Mouse (Mus musculus): ENCODE measurements around the gene Bcl2l10. TPM values are rescaled to one million over a fixed set of nuclear protein-coding genes. Genes with fewer than 3 reads are reported as not detected.

Bcl2l10 gene
- polyA plus RNA-seq, 1 experiment from 2014 or later: not detected

DNA sequence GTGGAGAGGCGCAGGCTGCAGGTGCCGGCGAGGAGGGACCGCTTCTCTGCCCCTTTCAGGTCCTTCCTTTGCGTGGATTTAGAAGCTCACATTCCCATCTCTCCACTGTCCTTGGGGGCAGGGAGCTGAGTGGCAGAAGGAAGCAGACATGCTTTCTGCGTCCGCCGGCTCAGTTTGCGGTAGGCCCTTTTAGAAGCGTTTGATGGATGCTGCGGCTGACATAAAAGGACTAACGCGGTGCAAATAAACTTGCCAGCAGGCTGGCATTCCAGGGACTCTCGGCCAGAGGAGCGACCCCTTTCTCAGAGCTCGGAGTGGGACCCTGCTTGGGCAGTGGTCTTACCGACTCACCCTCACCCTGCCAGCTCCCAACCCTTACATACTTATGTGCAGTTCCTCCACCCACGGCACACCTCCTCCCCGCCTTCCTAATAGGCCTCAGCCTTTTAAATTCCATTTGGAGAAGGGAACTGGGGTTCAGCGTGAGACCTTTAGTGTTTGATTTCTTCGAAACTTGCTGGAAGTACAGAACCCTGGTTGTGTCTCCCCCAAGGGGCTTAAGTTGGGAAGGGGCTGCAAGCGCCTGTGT lies 32.9 kb upstream of the Bcl2l10 start:
- Histone ChIP-seq H3K9ac (peak overlapping the region; percentile 60), H3K9me3 (no peaks in the 10 kb centered on the region), H3K27me3 (no peaks in the 10 kb centered on the region), H3K4me3 (peak overlapping the region; percentile 73), H3K36me3 (no peaks in the 10 kb centered on the region), H3K4me2 (peak overlapping the region; percentile 89), H3K27ac (peak overlapping the region; percentile 75), H3K4me1 (peaks cover 26% of the 10 kb centered on the region)
- no peak for ATAC-seq (ENCODE audit: insufficient number of reproducible peaks, low FRiP score, low TSS enrichment, low read depth)
- WGBS: 2% methylated on average over 22 of the region's 22 CpGs

GRCm38 (mm10) chr9:75315238-75315637 lies 32.3 kb upstream of the Bcl2l10 start:
- Histone ChIP-seq H3K4me3 (peak overlapping the region; percentile 73), H3K9ac (no peak overlapping the region), H3K27me3 (no peaks in the 10 kb centered on the region), H3K36me3 (no peaks in the 10 kb centered on the region), H3K4me1 (peaks cover 26% of the 10 kb centered on the region), H3K9me3 (no peaks in the 10 kb centered on the region), H3K27ac (no peak overlapping the region), H3K4me2 (peak overlapping the region; percentile 89)
- 71% methylated on average over 3 of the region's 3 CpGs for WGBS
- no peak for ATAC-seq (ENCODE audit: insufficient number of reproducible peaks, low FRiP score, low TSS enrichment, low read depth)

GRCm38 (mm10) chr9:75316771-75317170 lies 30.8 kb upstream of the Bcl2l10 start:
- Histone ChIP-seq H3K36me3 (no peaks in the 10 kb centered on the region), H3K27me3 (no peaks in the 10 kb centered on the region), H3K9me3 (no peaks in the 10 kb centered on the region), H3K4me1 (peaks cover 26% of the 10 kb centered on the region), H3K4me2 (no peak overlapping the region), H3K27ac (no peak overlapping the region), H3K9ac (no peak overlapping the region), H3K4me3 (no peak overlapping the region)
- no peak for ATAC-seq (ENCODE audit: insufficient number of reproducible peaks, low FRiP score, low TSS enrichment, low read depth)
- WGBS: 76% methylated on average over 6 of the region's 6 CpGs

GRCm38 (mm10) chr9:75318196-75318595 lies 29.4 kb upstream of the Bcl2l10 start:
- Histone ChIP-seq H3K36me3 (no peaks in the 10 kb centered on the region), H3K9me3 (no peaks in the 10 kb centered on the region), H3K9ac (no peak overlapping the region), H3K4me1 (peaks cover 26% of the 10 kb centered on the region), H3K4me2 (no peak overlapping the region), H3K27me3 (no peaks in the 10 kb centered on the region), H3K4me3 (no peak overlapping the region), H3K27ac (no peak overlapping the region)
- no peak for ATAC-seq (ENCODE audit: insufficient number of reproducible peaks, low FRiP score, low TSS enrichment, low read depth)
- 88% methylated on average over 2 of the region's 2 CpGs for WGBS

GRCm38 (mm10) chr9:75319365-75319764 lies 28.2 kb upstream of the Bcl2l10 start:
- Histone ChIP-seq H3K27ac (no peak overlapping the region), H3K27me3 (no peaks in the 10 kb centered on the region), H3K4me2 (no peak overlapping the region), H3K9me3 (no peaks in the 10 kb centered on the region), H3K4me3 (no peak overlapping the region), H3K36me3 (no peaks in the 10 kb centered on the region), H3K4me1 (peaks cover 14% of the 10 kb centered on the region), H3K9ac (no peak overlapping the region)
- ATAC-seq (ENCODE audit: insufficient number of reproducible peaks, low FRiP score, low TSS enrichment, low read depth): no peak
- 74% methylated on average over 3 of the region's 3 CpGs for whole genome bisulfite sequencing

GRCm38 (mm10) chr9:75322099-75322885 lies 25.3 kb upstream of the Bcl2l10 start:
- 66% methylated on average over 13 of the region's 13 CpGs for whole genome bisulfite sequencing
- H3K4me2 ChIP-seq: no peak overlapping the region

DNA sequence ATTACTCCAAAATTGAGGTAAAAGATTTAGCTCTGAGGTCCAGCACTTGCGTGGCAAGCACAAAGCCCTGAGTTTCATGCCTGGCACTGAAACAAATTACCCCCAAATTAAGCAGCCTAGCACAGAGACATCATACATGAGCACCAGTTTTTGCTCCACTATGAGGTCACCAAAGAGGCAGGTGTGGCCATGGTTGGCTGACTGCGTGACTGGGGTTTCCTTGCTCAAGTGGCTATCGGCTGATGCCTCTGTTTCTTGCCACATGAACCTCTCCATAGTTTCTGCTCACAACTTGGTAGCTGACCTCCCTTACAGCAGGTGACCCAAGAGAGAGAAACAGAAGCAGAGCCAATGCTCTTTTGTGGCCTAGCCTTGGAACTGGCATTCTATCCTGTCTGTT lies 19.5 kb upstream of the Bcl2l10 start:
- Histone ChIP-seq H3K4me3 (no peak overlapping the region), H3K4me1 (no peaks in the 10 kb centered on the region), H3K4me2 (no peak overlapping the region), H3K9me3 (no peaks in the 10 kb centered on the region), H3K9ac (no peak overlapping the region), H3K36me3 (peaks cover 28% of the 10 kb centered on the region), H3K27me3 (no peaks in the 10 kb centered on the region), H3K27ac (no peak overlapping the region)
- ATAC-seq (ENCODE audit: insufficient number of reproducible peaks, low FRiP score, low TSS enrichment, low read depth): no peak
- WGBS: 93% methylated on average over 3 of the region's 3 CpGs

More at GRCm38 (mm10) chr9:75322099-75322885, 25.3 kb upstream of the Bcl2l10 start:
- Histone ChIP-seq H3K9me3 (no peaks in the 10 kb centered on the region), H3K9ac (no peak overlapping the region), H3K27ac (no peak overlapping the region), H3K4me3 (no peak overlapping the region), H3K27me3 (no peaks in the 10 kb centered on the region), H3K4me1 (0 out of 2 replicates have a peak, but pooled peaks cover 2% of the 10 kb centered on the region), H3K36me3 (peaks cover 10% of the 10 kb centered on the region)
- no peak for ATAC-seq (ENCODE audit: insufficient number of reproducible peaks, low FRiP score, low TSS enrichment, low read depth)

DNA sequence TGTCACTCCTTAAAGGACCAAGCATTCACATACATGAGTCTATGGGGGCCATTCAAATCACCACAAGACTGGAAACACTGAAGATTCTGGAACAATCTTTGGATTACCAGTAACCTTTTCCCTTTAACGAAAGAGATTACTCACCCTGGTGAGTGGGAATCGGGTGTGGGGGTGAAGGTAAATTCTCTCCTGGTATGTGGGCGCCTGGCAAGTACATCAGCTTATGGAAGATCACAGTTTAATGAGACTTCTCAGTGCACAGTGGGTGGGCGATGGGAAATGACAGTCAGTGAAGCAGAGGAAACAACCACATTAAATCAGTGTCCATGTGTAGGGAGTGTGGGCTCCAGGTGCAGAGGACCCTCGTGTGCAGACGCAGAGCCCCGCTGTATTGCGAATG lies 16.7 kb upstream of the Bcl2l10 start:
- WGBS: 85% methylated on average over 8 of the region's 8 CpGs
- H3K4me3 ChIP-seq: no peak overlapping the region
- no peaks in the 10 kb centered on the region for H3K27me3 ChIP-seq
- H3K4me1 ChIP-seq: no peaks in the 10 kb centered on the region
- no peak overlapping the region for H3K9ac ChIP-seq
- peaks cover 43% of the 10 kb centered on the region for H3K36me3 ChIP-seq
- no peak for ATAC-seq (ENCODE audit: insufficient number of reproducible peaks, low FRiP score, low TSS enrichment, low read depth)
- no peak overlapping the region for H3K4me2 ChIP-seq
- no peaks in the 10 kb centered on the region for H3K9me3 ChIP-seq
- no peak overlapping the region for H3K27ac ChIP-seq

- peaks cover 51% of the 10 kb centered on the region for H3K36me3 ChIP-seq
- WGBS: 76% methylated on average over 4 of the region's 4 CpGs
- H3K4me2 ChIP-seq: no peak overlapping the region
- H3K4me3 ChIP-seq: no peak overlapping the region
- ATAC-seq (ENCODE audit: insufficient number of reproducible peaks, low FRiP score, low TSS enrichment, low read depth): no peak
- no peaks in the 10 kb centered on the region for H3K4me1 ChIP-seq
- H3K9ac ChIP-seq: no peak overlapping the region
- H3K9me3 ChIP-seq: no peaks in the 10 kb centered on the region
- no peaks in the 10 kb centered on the region for H3K27me3 ChIP-seq
- H3K27ac ChIP-seq: no peak overlapping the region
Measured at GRCm38 (mm10) chr9:75334440-75334839, 13.1 kb upstream of the Bcl2l10 start.

DNA sequence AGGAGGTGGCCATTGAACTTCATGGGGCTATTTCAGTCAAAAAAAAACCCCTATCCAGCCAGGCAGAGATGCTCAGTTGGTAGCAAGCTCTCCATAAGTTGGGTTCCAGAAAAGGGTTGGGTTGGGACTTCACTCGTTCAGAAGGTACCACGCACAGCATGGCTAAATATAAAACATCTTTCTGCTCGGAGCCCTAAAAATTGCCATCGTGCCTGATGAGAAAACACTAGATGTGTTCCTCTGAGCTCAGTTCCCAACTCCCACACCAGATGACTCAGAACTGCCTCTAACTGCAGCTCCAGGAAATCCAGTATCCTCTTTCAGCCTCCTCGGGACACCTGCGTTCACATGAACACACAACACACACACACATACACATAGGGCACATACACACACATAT lies 9.5 kb upstream of the Bcl2l10 start:
- H3K9me3 ChIP-seq: no peaks in the 10 kb centered on the region
- 85% methylated on average over 6 of the region's 6 CpGs for WGBS
- no peak overlapping the region for H3K27ac ChIP-seq
- H3K27me3 ChIP-seq: no peaks in the 10 kb centered on the region
- peaks cover 60% of the 10 kb centered on the region for H3K36me3 ChIP-seq
- ATAC-seq (ENCODE audit: insufficient number of reproducible peaks, low FRiP score, low TSS enrichment, low read depth): no peak
- no peaks in the 10 kb centered on the region for H3K4me1 ChIP-seq
- no peak overlapping the region for H3K9ac ChIP-seq
- no peak overlapping the region for H3K4me3 ChIP-seq
- H3K4me2 ChIP-seq: no peak overlapping the region

GRCm38 (mm10) chr9:75342433-75342832 lies 5.1 kb upstream of the Bcl2l10 start:
- peaks cover 43% of the 10 kb centered on the region; the same call in 1 of the 2 replicates for H3K36me3 ChIP-seq
- H3K9me3 ChIP-seq: no peaks in the 10 kb centered on the region
- no peak overlapping the region for H3K4me3 ChIP-seq
- H3K9ac ChIP-seq: no peak overlapping the region
- H3K4me1 ChIP-seq: no peaks in the 10 kb centered on the region
- 76% methylated on average over 4 of the region's 4 CpGs for WGBS
- no peak for ATAC-seq (ENCODE audit: insufficient number of reproducible peaks, low FRiP score, low TSS enrichment, low read depth)
- H3K27ac ChIP-seq: no peak overlapping the region
- no peaks in the 10 kb centered on the region for H3K27me3 ChIP-seq
- no peak overlapping the region for H3K4me2 ChIP-seq

- no peaks in the 10 kb centered on the region for H3K9me3 ChIP-seq
- 95% methylated on average over 17 of the region's 17 CpGs for WGBS
- no peaks in the 10 kb centered on the region for H3K4me1 ChIP-seq
- H3K27me3 ChIP-seq: no peaks in the 10 kb centered on the region
- H3K27ac ChIP-seq: no peak overlapping the region
- ATAC-seq (ENCODE audit: insufficient number of reproducible peaks, low FRiP score, low TSS enrichment, low read depth): no peak
- no peak overlapping the region for H3K4me3 ChIP-seq
- H3K4me2 ChIP-seq: no peak overlapping the region
- H3K9ac ChIP-seq: no peak overlapping the region
- peaks cover 16% of the 10 kb centered on the region; the same call in 1 of the 2 replicates for H3K36me3 ChIP-seq
Measured at GRCm38 (mm10) chr9:75348066-75348465, 508 bp downstream of the Bcl2l10 start.

All from limb, embryonic 15.5 days (tissue).